Mouse (Mus musculus) embryo, embryonic 11.5 days (tissue): ENCODE data around the gene Map6.

ENCODE experiments used
- DNase-seq: peaks from one replicate; pipeline ENCODE4 v3.0.0-alpha.2; 2012; ENCODE audit warnings: low read depth, low spot score

Map6 gene

DNA sequence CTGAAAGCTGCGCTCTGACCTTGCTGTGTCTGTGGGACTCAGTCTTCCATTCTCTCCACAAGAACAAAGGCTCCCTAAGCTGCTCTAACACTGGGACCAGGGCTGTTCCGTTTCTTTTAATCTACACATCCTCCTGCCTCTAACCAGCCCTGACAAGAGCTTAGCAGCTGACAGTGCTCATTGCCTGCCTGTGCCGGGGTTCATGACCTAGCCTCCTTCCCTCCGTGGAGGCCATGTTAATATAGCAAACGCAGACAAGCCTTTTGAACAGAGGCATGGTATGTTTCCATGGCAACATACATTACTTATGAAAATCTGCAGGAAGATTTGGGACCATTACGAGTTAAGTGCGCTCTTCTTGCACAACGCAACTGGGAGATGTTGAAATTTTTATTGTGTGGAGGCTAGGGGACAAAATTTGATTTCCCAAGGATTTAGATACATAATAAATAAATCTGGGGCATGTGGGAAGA lies 45.5 kb downstream of the Map6 start:
- no peak for DNase-seq

DNA sequence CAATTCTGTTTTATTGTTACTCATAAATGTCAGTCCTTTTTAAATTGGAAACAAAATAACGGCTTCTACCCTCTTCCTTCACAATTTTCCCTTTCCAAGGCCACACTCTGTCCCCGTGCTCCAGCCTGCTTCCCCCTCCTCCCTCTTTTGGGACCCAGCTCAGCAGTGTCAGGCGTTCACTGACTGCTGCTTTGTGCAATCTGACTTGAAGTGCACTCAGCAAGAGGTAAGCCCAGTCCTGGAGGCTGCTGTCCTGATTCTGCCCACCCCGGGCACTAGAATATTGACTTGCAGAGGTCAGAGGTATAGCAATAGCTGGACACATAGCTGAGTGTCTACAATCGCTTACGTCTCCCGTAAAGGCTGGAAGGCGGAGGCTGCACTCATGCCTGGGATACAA lies 46.0 kb downstream of the Map6 start:
- DNase-seq = no peak

DNA sequence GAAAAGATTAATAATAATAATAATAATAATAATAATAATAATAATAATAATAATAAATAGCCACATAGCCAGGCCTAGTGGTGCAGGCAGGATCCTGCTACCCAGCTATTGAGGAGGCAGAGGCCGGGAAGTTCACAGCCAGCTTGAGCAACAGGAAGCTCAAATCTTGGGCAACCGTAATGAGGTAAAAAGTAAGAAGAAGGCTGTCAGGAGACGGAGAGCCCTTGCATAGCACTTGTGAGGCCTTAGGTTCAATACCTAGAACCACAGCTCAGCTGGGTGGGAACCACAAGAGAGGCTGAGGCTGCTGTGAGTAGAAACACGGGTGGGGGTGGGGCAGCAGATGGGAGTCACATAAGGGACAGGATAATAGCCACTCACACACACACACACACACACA lies 47.3 kb downstream of the Map6 start:
- no peak for DNase-seq

DNA sequence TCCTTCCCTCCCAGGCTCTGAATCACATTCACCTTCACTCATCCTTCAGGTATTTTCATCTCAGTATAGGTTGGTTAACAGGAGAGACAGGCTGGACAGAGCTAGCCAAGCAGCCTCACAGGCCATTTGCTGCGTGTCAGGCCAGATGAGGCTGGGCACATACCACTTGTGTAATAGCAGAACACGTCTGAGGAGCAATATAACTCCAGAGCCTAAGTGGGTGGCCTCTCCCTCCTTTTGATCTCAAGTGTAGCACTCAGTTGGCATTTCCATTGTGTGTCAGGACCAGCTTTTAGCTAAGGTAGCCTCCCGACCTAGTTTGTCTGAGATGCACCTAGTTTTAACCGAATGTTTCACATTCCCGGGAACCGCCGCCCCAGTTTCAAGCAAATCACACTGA lies 49.0 kb downstream of the Map6 start:
- DNase-seq = no peak

DNA sequence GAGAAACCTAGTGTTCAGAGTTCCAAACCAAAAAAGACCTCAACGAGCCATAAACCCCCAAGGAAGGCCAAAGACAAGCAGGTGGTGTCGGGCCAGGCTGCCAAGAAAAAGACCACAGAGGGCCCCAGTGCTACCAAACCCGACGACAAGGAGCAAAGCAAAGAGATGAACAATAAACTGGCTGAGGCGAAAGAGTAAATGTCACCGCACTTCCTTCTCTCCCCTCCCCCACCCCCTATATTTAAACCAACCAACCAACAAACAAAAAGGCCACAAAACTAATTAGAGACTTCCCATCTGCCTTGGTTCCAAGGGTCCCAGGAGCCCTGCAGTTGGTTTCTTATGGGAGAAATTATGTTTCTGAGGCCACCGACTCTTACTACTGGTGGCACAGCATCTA lies 50.2 kb downstream of the Map6 start:
- DNase-seq = no peak

DNA sequence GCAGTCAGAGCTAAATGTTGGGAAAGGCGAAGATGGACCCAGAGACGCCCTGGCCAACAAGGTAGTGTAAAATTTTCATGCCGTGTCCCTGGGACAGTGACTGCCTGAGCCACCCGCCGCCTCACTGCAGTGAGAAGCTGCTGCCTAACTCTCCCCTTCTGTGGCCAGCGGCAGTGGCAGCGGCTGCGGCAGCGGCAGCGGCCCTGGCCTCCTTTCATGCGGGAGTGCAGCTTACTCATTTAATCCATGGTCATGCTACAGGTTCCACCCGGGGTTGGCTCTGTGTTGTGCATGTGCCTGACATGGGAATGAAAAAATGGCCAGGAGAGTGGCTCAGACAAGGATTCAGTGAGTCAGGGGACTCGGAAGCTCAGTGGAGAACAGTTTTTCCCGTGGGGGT lies 53.3 kb downstream of the Map6 start:
- DNase-seq = no peak

DNA sequence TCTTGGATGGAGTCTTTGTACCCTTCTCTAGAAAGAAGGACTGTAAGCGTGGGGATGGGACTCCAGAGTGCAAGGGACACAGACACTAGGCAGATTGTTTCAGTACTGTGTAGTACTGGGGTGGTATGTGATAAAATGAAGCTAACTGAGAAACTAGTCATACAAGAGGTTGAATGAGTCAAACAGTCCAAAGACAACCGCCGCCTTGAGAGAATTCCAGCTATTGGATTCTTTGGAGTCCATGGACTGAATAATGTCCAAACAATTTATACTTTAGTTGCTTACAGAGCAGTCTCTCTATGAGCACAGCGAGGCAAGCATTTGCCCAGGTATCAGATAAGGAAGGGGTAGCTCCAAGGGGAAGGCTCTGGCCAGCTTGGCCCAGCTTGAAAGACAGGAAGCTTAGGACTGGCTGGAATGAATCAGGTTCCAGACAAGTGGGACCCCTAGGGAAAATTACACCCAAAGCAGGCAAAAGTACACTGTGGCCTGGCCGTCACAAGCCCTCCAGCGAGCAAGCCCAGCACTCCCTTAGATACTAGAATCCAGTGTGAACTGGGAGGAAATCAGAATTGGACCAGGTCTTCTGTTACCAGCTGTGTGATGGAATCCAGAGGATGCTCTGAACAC lies 55.6 kb downstream of the Map6 start:
- no peak for DNase-seq

DNA sequence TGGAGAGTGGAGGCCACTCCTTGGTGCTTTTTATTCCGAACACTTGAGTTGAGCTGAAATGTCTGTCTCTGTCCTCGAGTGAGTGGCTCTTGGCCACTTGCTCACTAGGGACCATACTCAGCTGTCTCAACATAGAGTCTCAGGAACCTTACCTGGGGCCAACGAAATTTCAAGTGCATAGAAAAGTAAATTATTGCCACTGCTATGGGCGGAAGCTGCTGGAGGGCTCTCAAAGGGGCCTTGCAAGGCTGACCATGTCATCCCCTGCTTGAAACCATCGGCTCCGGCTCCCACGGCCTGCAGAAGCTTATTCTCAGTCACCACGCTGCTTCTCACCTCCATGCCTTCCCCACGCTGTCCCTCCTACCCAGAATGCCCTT lies 56.1 kb downstream of the Map6 start:
- DNase-seq = no peak

DNA sequence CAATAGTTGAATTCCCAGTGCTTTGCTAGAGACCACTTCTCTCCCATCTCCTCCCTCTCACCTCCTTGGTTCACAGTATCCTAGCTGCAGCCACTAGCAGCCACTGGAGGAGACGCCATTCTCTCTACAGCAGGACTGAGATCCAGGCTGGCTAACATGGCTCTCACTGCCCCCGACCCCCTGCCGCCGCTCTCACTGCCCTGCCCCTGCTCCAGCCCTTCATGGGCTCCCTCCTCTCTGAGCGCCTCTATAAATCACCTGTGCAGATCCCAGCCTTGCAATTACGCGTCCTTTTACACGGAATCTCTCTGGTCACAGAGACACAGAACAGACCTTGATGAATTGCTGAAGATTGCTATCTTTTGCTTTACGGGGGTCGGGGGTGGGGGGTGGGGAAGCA lies 57.6 kb downstream of the Map6 start:
- DNase-seq = no peak

DNA sequence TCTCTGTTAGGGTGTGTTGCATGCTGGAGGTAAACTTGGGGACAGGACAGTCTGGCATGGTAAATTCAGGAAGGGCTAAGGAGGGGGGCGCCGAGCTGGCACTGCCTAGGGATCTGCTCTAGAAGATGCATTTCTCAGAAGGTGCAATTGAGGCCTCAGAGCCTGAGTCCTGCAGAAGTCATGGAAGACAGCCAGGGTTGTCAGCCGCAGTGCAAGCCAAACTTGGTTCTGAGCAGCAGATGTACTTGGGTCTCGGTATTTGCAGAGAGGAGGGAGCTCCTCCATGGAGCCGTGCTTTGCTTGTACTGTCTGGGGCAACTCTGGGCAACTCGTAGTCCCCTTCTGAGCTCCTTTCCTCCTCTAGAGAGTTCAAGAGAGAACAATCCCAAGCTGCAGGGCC lies 58.9 kb downstream of the Map6 start:
- no peak for DNase-seq

DNA sequence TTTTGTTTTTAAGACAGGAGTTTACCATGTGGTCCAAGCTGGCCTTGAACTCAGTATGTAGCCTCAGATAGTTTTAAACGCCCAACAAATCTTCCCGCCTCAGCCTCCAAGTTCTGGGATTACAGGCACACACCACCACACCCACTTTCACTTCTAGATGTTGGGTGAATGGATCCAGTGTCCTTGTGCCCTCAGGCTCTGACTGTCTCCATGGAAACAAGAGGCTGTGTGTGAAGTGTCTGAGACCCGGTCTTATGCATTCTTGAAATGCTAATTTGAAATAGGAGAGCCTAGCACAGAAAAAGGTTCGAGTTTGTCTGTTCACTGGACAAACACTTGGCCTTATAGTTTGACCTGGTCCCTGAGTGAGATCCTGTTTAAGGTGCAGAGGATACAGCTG lies 61.6 kb downstream of the Map6 start:
- no peak for DNase-seq

DNA sequence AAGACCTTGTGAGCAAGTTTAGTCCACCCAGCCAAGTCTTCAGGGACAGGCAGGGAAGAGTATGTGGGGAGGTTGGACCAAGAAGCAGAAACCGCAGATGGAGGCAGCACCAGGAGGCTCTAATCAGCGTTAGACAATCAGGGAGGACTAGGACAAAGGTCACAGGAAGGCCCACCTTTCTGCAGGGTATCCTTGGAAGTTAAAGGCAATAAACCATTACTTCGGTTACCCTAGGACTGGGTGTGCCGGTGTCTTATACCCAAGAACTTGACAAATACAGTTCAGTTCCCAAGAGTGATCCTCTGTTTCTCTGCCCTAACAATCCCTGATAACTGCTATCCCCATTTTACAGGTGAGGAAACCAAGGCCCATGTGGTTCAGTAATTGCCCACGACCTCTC lies 62.8 kb downstream of the Map6 start:
- DNase-seq = no peak

DNA sequence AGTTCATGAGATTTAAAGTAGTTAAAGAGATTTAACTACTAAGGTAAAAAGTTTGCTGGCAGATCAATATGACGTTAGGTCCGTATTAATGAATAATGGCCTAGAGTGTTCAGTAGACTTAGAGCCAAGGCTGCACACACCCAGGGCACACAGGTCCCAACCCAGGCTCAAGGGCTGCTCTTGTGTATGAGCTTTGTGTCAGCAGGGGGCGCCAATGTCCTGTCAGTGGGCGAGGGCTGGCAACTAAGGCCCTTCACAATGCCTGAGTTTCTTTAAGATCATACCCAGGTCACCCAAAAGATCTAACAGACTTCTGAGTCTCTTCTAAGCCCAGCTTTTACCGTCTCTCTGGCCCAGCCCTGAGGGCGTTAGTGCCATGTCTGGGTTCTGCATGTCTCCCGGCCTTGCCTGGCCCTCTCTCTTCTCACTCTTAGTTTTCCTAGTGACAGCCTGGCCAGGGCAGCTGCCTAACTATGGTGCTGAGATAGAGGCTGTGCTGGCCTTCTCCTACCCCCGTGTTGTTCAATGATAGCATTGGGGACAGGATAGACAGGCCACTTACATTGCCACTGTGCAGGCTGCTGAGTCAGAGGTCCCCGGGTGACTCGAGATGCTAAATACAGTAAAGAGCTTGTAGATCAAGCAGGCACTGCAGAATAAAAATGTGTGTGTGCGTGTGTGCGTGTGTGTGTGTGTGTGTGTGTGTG lies 65.7 kb downstream of the Map6 start:
- DNase-seq = peak; percentile 82

DNA sequence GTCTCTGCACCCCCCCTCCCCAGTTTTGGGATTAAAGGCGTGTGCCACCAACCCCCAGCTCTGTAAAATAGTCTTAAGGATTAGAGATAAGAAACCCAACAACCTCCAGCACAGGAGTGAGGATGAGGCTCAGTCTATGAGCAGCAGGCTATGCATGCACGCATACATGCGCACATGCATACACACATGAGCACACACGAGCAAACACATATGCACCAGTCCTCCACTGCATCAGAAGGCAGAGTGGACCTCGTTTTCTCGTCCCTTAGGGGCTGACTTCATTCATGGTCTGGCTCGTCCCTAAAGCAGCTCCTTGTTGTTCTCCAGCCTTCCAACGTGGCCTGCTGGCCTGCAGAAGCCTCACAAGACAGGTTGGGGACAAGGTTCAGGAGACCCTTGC lies 73.5 kb downstream of the Map6 start:
- DNase-seq = no peak

DNA sequence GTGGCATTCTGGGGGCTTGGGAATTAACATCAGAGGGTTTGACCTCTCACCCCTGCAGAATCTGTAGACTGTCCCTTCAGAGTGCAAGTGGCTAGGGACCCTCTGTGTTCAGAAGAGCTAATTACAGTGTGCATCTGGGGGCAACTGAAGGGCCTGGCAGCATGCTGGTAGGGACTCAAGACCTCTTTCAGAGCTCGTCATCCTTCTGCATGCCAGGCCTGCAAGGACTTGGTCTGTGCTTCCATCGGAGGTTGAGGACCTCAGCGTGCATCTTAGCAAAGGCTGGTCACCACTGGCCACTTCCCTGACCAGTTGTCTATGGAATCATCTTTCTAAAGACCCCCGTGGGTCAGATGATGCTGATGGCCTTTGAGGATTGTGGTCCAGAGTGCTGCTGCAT lies 76.3 kb downstream of the Map6 start:
- no peak for DNase-seq

DNA sequence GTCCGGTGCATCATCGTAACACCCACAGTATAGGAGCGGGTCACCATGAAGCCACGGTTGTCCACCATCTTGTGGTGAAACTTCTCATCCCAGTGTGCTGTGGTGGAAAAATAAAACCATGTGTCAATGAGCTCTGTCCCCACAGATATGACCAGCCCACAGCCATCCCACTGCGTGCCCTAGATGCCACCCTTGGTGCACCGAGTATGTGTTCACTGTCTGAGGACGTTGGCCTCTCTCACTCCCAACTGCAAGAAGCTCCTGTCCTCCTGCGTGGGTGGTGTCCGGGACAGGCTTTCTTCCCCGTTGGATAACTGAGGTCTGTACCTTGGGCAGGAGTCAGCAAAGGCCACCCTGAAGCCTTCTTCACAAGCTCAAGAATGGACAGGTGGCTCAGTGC lies 80.0 kb downstream of the Map6 start:
- no peak for DNase-seq

DNA sequence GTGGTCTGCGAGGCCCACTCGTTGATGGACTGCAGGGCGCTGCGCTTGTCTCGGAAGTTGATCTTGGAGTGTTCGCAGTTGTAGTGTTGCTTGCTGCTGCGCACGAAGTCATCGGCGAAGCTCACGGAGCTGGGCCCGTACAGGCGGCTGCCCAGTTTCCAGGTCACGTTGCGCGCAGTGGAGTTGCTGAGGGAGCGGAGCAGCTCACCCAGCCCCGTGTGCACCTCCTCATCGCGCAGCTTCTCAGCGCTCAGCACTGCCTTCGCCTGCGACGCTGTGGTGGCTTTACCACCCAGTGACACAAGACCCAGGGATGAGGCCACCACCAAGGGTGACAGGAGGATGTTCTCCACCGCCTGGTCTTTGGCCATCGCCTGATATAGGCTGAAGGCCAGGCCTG lies 81.6 kb downstream of the Map6 start:
- no peak for DNase-seq

DNA sequence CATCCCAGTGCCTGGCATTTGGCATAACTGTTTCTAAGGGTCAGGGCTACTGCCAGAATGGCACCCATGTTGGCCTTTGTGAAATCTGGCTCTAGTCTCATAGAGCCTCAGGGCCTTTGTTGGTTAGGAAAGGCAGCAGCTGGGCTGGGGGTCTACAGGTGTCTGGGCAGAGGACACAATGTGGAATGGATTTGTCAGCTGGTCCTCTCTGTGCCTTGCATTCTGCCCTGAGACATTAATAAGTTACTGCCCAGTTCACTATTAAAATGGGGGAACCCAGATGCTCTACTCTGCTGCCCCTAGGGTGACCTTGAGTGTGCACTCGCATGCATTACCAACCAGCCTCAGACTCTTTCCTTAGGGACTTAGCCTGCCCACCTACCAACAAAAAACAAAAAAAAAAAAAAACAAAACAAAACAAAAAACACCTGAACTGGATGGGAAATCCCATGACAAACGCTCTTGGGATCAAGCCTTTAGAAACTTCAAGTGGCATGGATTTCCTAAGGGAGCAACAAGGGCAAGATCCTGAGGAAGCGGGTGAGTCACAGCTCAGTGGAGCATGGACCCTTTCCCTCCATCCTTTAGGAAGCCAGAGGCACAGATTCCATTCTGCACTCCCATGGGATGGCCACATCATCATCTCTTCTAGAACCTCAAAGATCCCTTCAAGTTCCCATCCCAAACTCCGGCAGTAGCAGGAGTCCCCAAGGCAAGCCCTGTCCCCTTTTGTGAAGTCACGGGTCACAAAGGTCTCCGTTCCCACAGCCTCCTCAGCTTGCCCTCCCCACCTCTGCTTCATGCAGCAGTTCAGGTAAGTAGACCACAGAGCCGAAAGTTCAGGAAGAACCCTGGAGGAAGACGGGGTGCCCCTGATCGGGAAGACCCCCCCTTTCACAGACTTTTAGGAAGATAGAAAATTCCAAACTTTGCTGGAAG lies 82.8 kb downstream of the Map6 start:
- no peak for DNase-seq

DNA sequence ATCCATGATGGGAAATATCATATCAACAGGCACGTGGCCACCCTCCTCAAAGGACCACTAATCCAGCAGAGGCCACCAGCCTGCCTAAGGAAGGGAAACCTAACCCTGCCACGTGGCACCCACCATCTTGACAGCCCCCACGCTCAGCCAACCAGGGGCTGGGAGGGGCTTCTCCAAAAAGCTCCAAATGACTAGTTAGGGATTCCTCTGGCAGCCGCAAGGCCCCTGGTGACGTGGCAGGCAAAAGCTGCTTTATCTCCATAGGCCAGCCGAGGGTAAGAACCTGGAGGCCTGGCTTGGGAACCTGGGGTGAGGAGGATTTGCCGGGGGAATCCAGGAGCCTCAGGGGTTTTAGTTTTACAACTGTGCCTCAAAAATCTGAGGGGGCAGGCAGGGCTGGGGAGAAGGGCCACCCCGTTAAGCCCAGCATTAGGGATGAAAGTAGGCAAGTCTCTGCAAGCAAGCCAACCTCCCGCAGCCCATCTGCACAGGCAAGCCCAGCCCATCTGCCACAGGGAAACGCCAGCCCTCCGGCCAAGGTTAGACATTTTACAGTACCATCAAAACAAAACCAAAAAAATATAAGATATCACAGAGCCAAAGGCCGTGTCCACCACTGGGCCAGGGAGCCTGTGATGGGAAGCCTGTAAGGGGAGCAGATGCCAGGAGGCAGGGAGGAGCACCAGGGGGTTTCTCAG lies 84.0 kb downstream of the Map6 start:
- no peak for DNase-seq

DNA sequence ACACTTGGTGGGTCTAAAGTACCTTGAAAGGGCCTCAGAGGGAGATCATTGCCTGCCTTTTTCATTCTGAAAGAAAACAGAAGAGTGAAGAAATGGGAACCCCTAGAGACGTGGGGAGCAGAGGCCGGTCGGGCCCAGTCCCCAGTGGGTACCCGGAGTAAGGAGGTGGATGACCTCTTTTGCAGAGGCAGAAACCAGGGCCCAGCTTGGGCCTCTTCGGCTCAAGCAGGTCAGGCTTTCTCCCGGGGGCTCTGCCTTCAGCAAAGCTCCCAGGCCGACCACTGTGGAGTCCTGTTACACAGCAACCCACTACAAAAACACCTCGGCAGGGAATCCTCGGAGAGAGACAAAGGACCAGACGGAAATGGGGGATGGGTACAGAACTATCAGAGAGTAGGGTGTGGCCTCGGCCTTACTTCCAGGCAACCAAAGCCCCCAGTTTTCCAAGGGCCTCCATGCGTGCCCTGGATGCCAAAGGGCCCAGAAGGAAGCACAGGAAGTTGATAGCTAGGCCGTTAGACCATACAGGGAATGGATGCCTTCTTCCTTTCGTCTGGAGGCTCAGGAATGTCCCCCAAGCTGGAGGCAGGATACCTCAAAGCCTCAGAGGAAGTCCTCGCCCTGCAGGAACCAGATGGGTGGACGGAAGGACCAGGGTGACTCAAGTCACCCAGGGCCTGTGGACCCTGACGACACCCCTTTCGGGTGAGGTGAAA lies 84.7 kb downstream of the Map6 start:
- no peak for DNase-seq
